Mouse (Mus musculus): ENCODE measurements around the gene Miox. TPM values are rescaled to one million over a fixed set of nuclear protein-coding genes. Genes with fewer than 3 reads are reported as not detected.

The Miox gene
- polyA plus RNA-seq, 1 experiment from 2014 or later, result not detected

DNA sequence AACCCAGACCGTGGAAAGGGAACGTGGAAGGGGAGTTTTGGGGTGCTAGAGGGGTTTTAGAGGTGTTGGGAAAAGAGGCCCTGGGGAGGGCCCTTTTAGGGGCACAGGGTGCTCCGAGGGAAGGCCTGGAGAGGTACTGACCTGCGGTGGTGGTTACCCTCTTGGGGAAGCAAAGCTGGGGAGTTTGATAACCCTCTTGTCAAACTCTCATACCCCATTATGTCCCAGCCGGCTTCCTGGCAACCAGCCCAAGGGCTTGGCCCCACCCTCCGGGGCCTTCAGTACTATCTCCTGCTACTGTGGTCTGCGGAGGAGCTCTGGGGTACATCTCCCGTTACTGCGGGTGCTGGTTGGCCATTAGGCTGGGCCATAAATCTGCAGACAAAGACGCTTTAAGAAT is 45.2 kb downstream of the Miox start:
- 4% methylated on average over 10 of the region's 10 CpGs for WGBS
- H3K4me2 ChIP-seq, result peak overlapping the region; percentile 62
- H3K9me3 ChIP-seq (replicated peaks), result no peaks in the 10 kb centered on the region
- H3K27ac ChIP-seq (replicated peaks), result no peak overlapping the region
- peaks cover 46% of the 10 kb centered on the region for H3K27me3 ChIP-seq (replicated peaks)
- H3K36me3 ChIP-seq, result no peaks in the 10 kb centered on the region
- ATAC-seq (ENCODE audit: low FRiP score), result no peak
- 0 out of 2 replicates have a peak overlapping the region, but pooled peaks have one; percentile 23 for H3K9ac ChIP-seq (replicated peaks)
- peak overlapping the region; percentile 35 for H3K4me3 ChIP-seq (replicated peaks)
- peaks cover 21% of the 10 kb centered on the region for H3K4me1 ChIP-seq

DNA sequence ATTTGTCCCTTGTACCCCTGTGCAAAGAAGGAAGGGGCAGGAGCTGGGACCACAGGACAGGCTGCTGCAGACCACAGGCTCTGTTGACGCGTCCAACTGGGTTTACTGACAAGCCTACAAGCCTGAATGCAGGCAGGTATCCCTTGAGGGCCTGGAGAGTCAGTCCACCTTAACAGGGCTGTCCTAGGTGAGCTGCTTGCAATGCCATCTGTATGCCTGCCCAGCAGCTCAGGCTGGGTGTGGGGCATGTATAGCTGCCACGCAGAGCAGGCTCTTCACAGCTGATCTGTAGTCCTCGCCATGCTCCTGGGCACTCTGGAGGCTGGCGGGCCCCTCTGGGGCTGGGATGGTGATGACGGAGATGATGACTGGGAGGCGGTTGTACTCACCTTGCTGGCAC is 50.4 kb downstream of the Miox start, which contains the start of gene Klhdc7b:
Klhdc7b (plus strand) TSS at position 301 of the 400 bp plus-strand sequence.
- H3K9ac ChIP-seq (replicated peaks), result no peak within 1 kb of the TSS
- H3K4me3 ChIP-seq (replicated peaks), result no peak within 1 kb of the TSS
- H3K4me1 ChIP-seq, result no peaks in the 10 kb centered on the region
- no peak for ATAC-seq (ENCODE audit: low FRiP score)
- no peaks in the 10 kb centered on the region for H3K36me3 ChIP-seq
- no peak within 1 kb of the TSS for H3K27ac ChIP-seq (replicated peaks)
- peaks cover 8% of the 10 kb centered on the region for H3K27me3 ChIP-seq (replicated peaks)
- no peaks in the 10 kb centered on the region for H3K9me3 ChIP-seq (replicated peaks)
- 88% methylated on average over 7 of the region's 7 CpGs for WGBS
- H3K4me2 ChIP-seq, result no peak within 1 kb of the TSS

Small RNA genes lying within 50 kb of the gene (microRNA-seq; reads per million reads assigned to microRNA genes)
- 0.87 reads per million for gene Mir6959

Other genes starting within 250 kb of the Miox start
- 16.9 and 19.7 TPM in 2 replicates for gene Selenoo, start 245.3 kb upstream of the Miox start, polyA plus RNA-seq (2015; fragmentation: Nextera tagmentation; extraction: Ambion mirVana)
- gene Tubgcp6, start 211.3 kb upstream of the Miox start, polyA plus RNA-seq (2015; fragmentation: Nextera tagmentation; extraction: Ambion mirVana), result 14.4 and 14.8 TPM in 2 replicates
- 25.1 and 31.9 TPM in 2 replicates for gene Hdac10, start 205.7 kb upstream of the Miox start, polyA plus RNA-seq (2015; fragmentation: Nextera tagmentation; extraction: Ambion mirVana)
- 4.8 and 5.2 TPM in 2 replicates for gene Mapk12, start 193.7 kb upstream of the Miox start, polyA plus RNA-seq (2015; fragmentation: Nextera tagmentation; extraction: Ambion mirVana)
- gene Mapk11, start 184.8 kb upstream of the Miox start, polyA plus RNA-seq (2015; fragmentation: Nextera tagmentation; extraction: Ambion mirVana), result 22.5 and 27.5 TPM in 2 replicates
- gene Plxnb2, start 153.6 kb upstream of the Miox start, polyA plus RNA-seq (2015; fragmentation: Nextera tagmentation; extraction: Ambion mirVana), result 69.4 and 72.3 TPM in 2 replicates
- gene Dennd6b, start 137.9 kb upstream of the Miox start, polyA plus RNA-seq (2015; fragmentation: Nextera tagmentation; extraction: Ambion mirVana), result 77.2 and 91.0 TPM in 2 replicates
- gene Ppp6r2, start 122.8 kb upstream of the Miox start, polyA plus RNA-seq (2015; fragmentation: Nextera tagmentation; extraction: Ambion mirVana), result 62.8 and 67.7 TPM in 2 replicates
- 90.5 and 94.8 TPM in 2 replicates for gene Sbf1, start 19.1 kb upstream of the Miox start, polyA plus RNA-seq (2015; fragmentation: Nextera tagmentation; extraction: Ambion mirVana)
- 0.14 TPM in 1 of 2 replicates, not detected in the other for gene Adm2, start 11.7 kb upstream of the Miox start, polyA plus RNA-seq (2015; fragmentation: Nextera tagmentation; extraction: Ambion mirVana)
- gene Lmf2, start 21.3 kb downstream of the Miox start, polyA plus RNA-seq (2015; fragmentation: Nextera tagmentation; extraction: Ambion mirVana), result 30.6 and 33.7 TPM in 2 replicates
- 105 and 111 TPM in 2 replicates for gene Ncaph2, start 21.3 kb downstream of the Miox start, polyA plus RNA-seq (2015; fragmentation: Nextera tagmentation; extraction: Ambion mirVana)
- gene Sco2, start 39.4 kb downstream of the Miox start, polyA plus RNA-seq (2015; fragmentation: Nextera tagmentation; extraction: Ambion mirVana), result 15.6 and 17.9 TPM in 2 replicates
- gene Tymp, start 42.6 kb downstream of the Miox start, polyA plus RNA-seq (2015; fragmentation: Nextera tagmentation; extraction: Ambion mirVana), result 2.1 and 2.6 TPM in 2 replicates
- gene Odf3b, start 44.9 kb downstream of the Miox start, polyA plus RNA-seq (2015; fragmentation: Nextera tagmentation; extraction: Ambion mirVana), result 2.4 and 2.9 TPM in 2 replicates
- gene Klhdc7b, start 50.5 kb downstream of the Miox start, polyA plus RNA-seq (2015; fragmentation: Nextera tagmentation; extraction: Ambion mirVana), result 0.05 and 0.06 TPM in 2 replicates
- not detected in 2 replicates for gene Syce3, start 76.1 kb downstream of the Miox start, polyA plus RNA-seq (2015; fragmentation: Nextera tagmentation; extraction: Ambion mirVana)
- 0.88 and 1.2 TPM in 2 replicates for gene Cpt1b, start 91.5 kb downstream of the Miox start, polyA plus RNA-seq (2015; fragmentation: Nextera tagmentation; extraction: Ambion mirVana)
- 6.1 and 8.7 TPM in 2 replicates for gene C730034F03Rik, start 95.2 kb downstream of the Miox start, polyA plus RNA-seq (2015; fragmentation: Nextera tagmentation; extraction: Ambion mirVana)
- gene Gm44502, start 95.3 kb downstream of the Miox start, polyA plus RNA-seq (2015; fragmentation: Nextera tagmentation; extraction: Ambion mirVana), result 0.36 TPM in 1 of 2 replicates, not detected in the other
- 79.8 and 92.8 TPM in 2 replicates for gene Chkb, start 95.5 kb downstream of the Miox start, polyA plus RNA-seq (2015; fragmentation: Nextera tagmentation; extraction: Ambion mirVana)
- gene Mapk8ip2, start 119.5 kb downstream of the Miox start, polyA plus RNA-seq (2015; fragmentation: Nextera tagmentation; extraction: Ambion mirVana), result 73.0 and 85.4 TPM in 2 replicates
- 27.4 and 29.2 TPM in 2 replicates for gene Arsa, start 143.0 kb downstream of the Miox start, polyA plus RNA-seq (2015; fragmentation: Nextera tagmentation; extraction: Ambion mirVana)
- gene Shank3, start 165.2 kb downstream of the Miox start, polyA plus RNA-seq (2015; fragmentation: Nextera tagmentation; extraction: Ambion mirVana), result 8.9 and 9.5 TPM in 2 replicates
- 0.31 and 0.95 TPM in 2 replicates for gene Acr, start 233.9 kb downstream of the Miox start, polyA plus RNA-seq (2015; fragmentation: Nextera tagmentation; extraction: Ambion mirVana)